9 mouse cellular contexts compared by ENCODE assay signal in genomic region chr6:127162842-127163241, GRCm38 (mm10). TPM values are rescaled to one million over a fixed set of nuclear protein-coding genes. Genes with fewer than 3 reads are reported as not detected.
DNase-seq lines count a peak whose midpoint lies in the region; ATAC-seq and TF ChIP-seq lines count a peak whose summit lies in the region.
"Had no signal": no experiment of that assay in that cellular context is flagged by ENCODE, and none has a peak within 500 bp of the region (broad histone marks: within the 10 kb centered on the region; RNA-seq: fewer than 3 reads in every experiment).

No protein-coding gene starts in this region.

- H3K4me1 ChIP-seq in heart, embryonic 11.5 days (ENCODE audit: control insufficient read depth, insufficient read depth, low read length), result peaks cover 3% of the 10 kb centered on the region; the same call in 1 of the 2 replicates
- H3K4me1 ChIP-seq in G1E (ENCODE audit: insufficient read depth, low read depth, low read length), result peaks cover 4% of the 10 kb centered on the region
- peaks cover 11% of the 10 kb centered on the region for H3K4me1 ChIP-seq in heart, embryonic 15.5 days (replicated peaks)
- H3K4me1 ChIP-seq: limb, embryonic 15.5 days had no signal

- H3K36me3 ChIP-seq in heart, embryonic 11.5 days (ENCODE audit: control insufficient read depth, insufficient read depth, low read length), result no peaks in the 10 kb centered on the region
- no peaks in the 10 kb centered on the region for H3K36me3 ChIP-seq in G1E (replicated peaks)
- H3K36me3 ChIP-seq in heart, embryonic 15.5 days, result no peaks in the 10 kb centered on the region
- H3K36me3 ChIP-seq: limb, embryonic 15.5 days had no signal

- peak; percentile 40 to 65 for DNase-seq in heart, adult 9 months (ENCODE audit: low spot score in 2 of 2)
- DNase-seq in G1E (ENCODE audit: low spot score), result no peak
- no peak for DNase-seq in embryo, embryonic 11 days
- DNase-seq in urinary bladder, postnatal 14 days (ENCODE audit: low spot score), result no peak
- no peak for DNase-seq in embryo, embryonic 10.5 days (ENCODE audit: low spot score)

- no peak for TF ChIP-seq CTCF in G1E (IDR thresholded peaks at IDR 0.05; ENCODE audit: low read depth, low read length)

- no peak overlapping the region for H3K4me2 ChIP-seq in heart, embryonic 11.5 days
- H3K4me2 ChIP-seq in heart, embryonic 15.5 days, result peak overlapping the region; percentile 29; the same call in 1 of the 2 replicates
- H3K4me2 ChIP-seq: limb, embryonic 15.5 days had no signal

- no peak overlapping the region for H3K4me3 ChIP-seq in heart, embryonic 11.5 days (ENCODE audit: low read depth, low read length)
- H3K4me3 ChIP-seq in G1E (ENCODE audit: low read depth, low read length), result no peak overlapping the region
- no peak overlapping the region for H3K4me3 ChIP-seq in heart, embryonic 15.5 days
- H3K4me3 ChIP-seq: limb, embryonic 15.5 days had no signal

- no peaks in the 10 kb centered on the region for H3K9me3 ChIP-seq in heart, embryonic 11.5 days (replicated peaks; ENCODE audit: control insufficient read depth, low read length)
- H3K9me3 ChIP-seq in G1E (replicated peaks), result no peaks in the 10 kb centered on the region
- no peaks in the 10 kb centered on the region for H3K9me3 ChIP-seq in heart, embryonic 15.5 days (replicated peaks)
- H3K9me3 ChIP-seq: limb, embryonic 15.5 days had no signal

- no peak overlapping the region for H3K9ac ChIP-seq in heart, embryonic 11.5 days (ENCODE audit: low read depth, low read length)
- no peak overlapping the region for H3K9ac ChIP-seq in heart, embryonic 15.5 days
- H3K9ac ChIP-seq: limb, embryonic 15.5 days had no signal

- WGBS in heart, embryonic 11.5 days (ENCODE audit: insufficient replicate concordance), result 22% methylated on average over 6 of the region's 6 CpGs
- 22% methylated on average over 6 of the region's 6 CpGs for WGBS in heart, embryonic 15.5 days

- 0 out of 2 replicates have a peak, but pooled peaks cover 2% of the 10 kb centered on the region for H3K27me3 ChIP-seq in heart, embryonic 11.5 days (ENCODE audit: control insufficient read depth, insufficient read depth, low read length)
- H3K27me3 ChIP-seq in G1E (ENCODE audit: insufficient read depth, low read length), result peaks cover 58% of the 10 kb centered on the region
- H3K27me3 ChIP-seq in heart, embryonic 15.5 days, result 0 out of 2 replicates have a peak, but pooled peaks cover 1% of the 10 kb centered on the region
- H3K27me3 ChIP-seq: limb, embryonic 15.5 days had no signal

- ATAC-seq in heart, embryonic 11.5 days (replicated peaks; ENCODE audit: insufficient number of reproducible peaks, low FRiP score, low TSS enrichment), result no peak
- ATAC-seq in G1E (ENCODE audit: extremely low read depth, insufficient number of reproducible peaks, low FRiP score, poor library complexity, severe bottlenecking), result peak; percentile 65
- peak; percentile 50; the same call in 1 of the 2 replicates for ATAC-seq in heart, embryonic 15.5 days (replicated peaks; ENCODE audit: insufficient number of reproducible peaks, insufficient read depth, low FRiP score, low read depth)
- ATAC-seq in megakaryocyte, adult 5-6 weeks (ENCODE audit: poor library complexity, severe bottlenecking), result peak; percentile 94

- H3K27ac ChIP-seq in heart, embryonic 11.5 days (ENCODE audit: low read depth, low read length), result no peak overlapping the region
- H3K27ac ChIP-seq in heart, embryonic 15.5 days, result no peak overlapping the region
- H3K27ac ChIP-seq: limb, embryonic 15.5 days had no signal

RNA-seq across cellular contexts. Expression of gene Ccnd2, which starts 10.8 kb away (rescaled TPM):
- 712 and 821 TPM in 2 replicates for polyA plus RNA-seq in heart, embryonic 11.5 days (2014; fragmentation: Nextera tagmentation; extraction: Ambion mirVana)
- total RNA-seq in G1E (2014; fragmentation: Nextera tagmentation) (549 and 656 TPM in 2 replicates), G1E (2017) (127 and 152 TPM in 2 replicates)
- polyA plus RNA-seq in G1E (2012), result 822 and 1,195 TPM in 2 replicates
- polyA plus RNA-seq in heart, embryonic 15.5 days (2015; fragmentation: Nextera tagmentation; extraction: Ambion mirVana), result 482 and 541 TPM in 2 replicates
- 7.9 and 19.1 TPM in 2 replicates for total RNA-seq in megakaryocyte, adult 5-6 weeks (2015)
- 3.6 and 5.4 TPM in 2 replicates for total RNA-seq in megakaryocyte, adult 5-6 weeks (2017)

RNA-seq across cellular contexts. Expression of gene Tigar, which starts 53.5 kb away (rescaled TPM):
- 5.5 and 6.9 TPM in 2 replicates for polyA plus RNA-seq in heart, embryonic 11.5 days (2014; fragmentation: Nextera tagmentation; extraction: Ambion mirVana)
- 2.5 and 3.4 TPM in 2 replicates for total RNA-seq in G1E (2014; fragmentation: Nextera tagmentation)
- 4.0 and 4.7 TPM in 2 replicates for total RNA-seq in G1E (2017)
- polyA plus RNA-seq in G1E (2012), result 0.94 and 1.1 TPM in 2 replicates
- polyA plus RNA-seq in heart, embryonic 15.5 days (2015; fragmentation: Nextera tagmentation; extraction: Ambion mirVana), result 6.2 and 7.8 TPM in 2 replicates
- 4.0 and 4.7 TPM in 2 replicates for total RNA-seq in megakaryocyte, adult 5-6 weeks (2015)
- total RNA-seq in megakaryocyte, adult 5-6 weeks (2017), result 4.7 and 5.0 TPM in 2 replicates

Comparison
In these comparisons a context has a peak if more than half of its experiments do, and no peak if none do; other contexts are left out.
1. DNase-seq: peak in heart, adult 9 months (2 of 2); none in G1E (single experiment), embryo, embryonic 11 days (single experiment), urinary bladder, postnatal 14 days (single experiment) and embryo, embryonic 10.5 days (single experiment).